Mouse (Mus musculus) CH12.LX (cell line): ENCODE data around the gene Slc25a26. TPM values are rescaled to one million over a fixed set of nuclear protein-coding genes. Genes with fewer than 3 reads are reported as not detected.
A peak's percentile ranks its signal among the peaks of the same experiment; 100 is the strongest.

Source experiments
- DNase-seq: peaks from one replicate; pipeline ENCODE4 v3.0.0-alpha.2; 2013; ENCODE audit errors: extremely low read depth
- H3K27ac ChIP-seq: 2 replicates; pipeline ENCODE4 v1.5.1; 2012; ENCODE audit warnings: low read depth, mild to moderate bottlenecking, control low read depth, moderate library complexity; ENCODE audit not compliant: insufficient read depth
- H3K27me3 ChIP-seq: replicated peaks from 2 replicates; pipeline ENCODE3; 2012; ENCODE audit warnings: inconsistent platforms
- H3K36me3 ChIP-seq, 2 experiments: replicated peaks in 1 of 2; 2 replicates each; pipeline versions ENCODE3 to v1.6.1; 2012; ENCODE audit warnings: inconsistent platforms in 1 of 2, low read length in 1 of 2, mild to moderate bottlenecking in 1 of 2, mixed read lengths in 1 of 2, moderate library complexity in 1 of 2; ENCODE audit not compliant: control insufficient read depth in 1 of 2, insufficient read depth in 1 of 2
- H3K4me1 ChIP-seq, 2 experiments: 2 replicates each; pipeline ENCODE4 v1.6.1; 2012; ENCODE audit warnings: inconsistent platforms in 1 of 2, moderate library complexity in 1 of 2; ENCODE audit not compliant: insufficient read depth in 2 of 2, control insufficient read depth in 1 of 2
- H3K4me2 ChIP-seq: 2 replicates; pipeline ENCODE4 v1.6.1; 2012; ENCODE audit warnings: low read depth, mild to moderate bottlenecking, control low read depth; ENCODE audit not compliant: poor library complexity, insufficient read depth, severe bottlenecking
- H3K4me3 ChIP-seq, 3 experiments: fragments of 150-350 bp in 1 of 3; sonication (generic) in 1 of 3; replicated peaks in 1 of 3; 2 replicates each; pipeline versions ENCODE3 to v1.5.1; 2011 to 2012; ENCODE audit warnings: low read depth in 2 of 3, low read length in 2 of 3, mild to moderate bottlenecking in 2 of 3, moderate library complexity in 2 of 3, control low read depth in 1 of 3, improper control_type of control experiment in 1 of 3, inconsistent platforms in 1 of 3, mixed read lengths in 1 of 3; ENCODE audit not compliant: poor library complexity in 1 of 3
- H3K79me2 ChIP-seq: replicated peaks from 2 replicates; pipeline ENCODE4 v1.6.1; 2012; ENCODE audit warnings: mild to moderate bottlenecking, moderate library complexity; ENCODE audit not compliant: control insufficient read depth, poor library complexity, insufficient read depth, severe bottlenecking; ENCODE audit errors: extremely low read depth
- H3K9ac ChIP-seq: 2 replicates; pipeline ENCODE4 v1.6.1; 2012; ENCODE audit warnings: low read depth, mild to moderate bottlenecking, control low read depth, moderate library complexity; ENCODE audit not compliant: insufficient read depth
- H3K9me3 ChIP-seq: replicated peaks from 2 replicates; pipeline ENCODE3; 2012; ENCODE audit warnings: low read length, inconsistent platforms, mixed read lengths
- BHLHE40 ChIP-seq: IDR thresholded peaks from 2 replicates; pipeline ENCODE4 v1.6.1; 2011; ENCODE audit warnings: mild to moderate bottlenecking, low read depth, low read length, improper control_type of control experiment
- CHD1 ChIP-seq: IDR thresholded peaks from 2 replicates; pipeline ENCODE4 v1.6.1; 2012; ENCODE audit warnings: low read depth, low read length, improper control_type of control experiment, inconsistent platforms
- CHD2 ChIP-seq: IDR thresholded peaks from 2 replicates; pipeline ENCODE4 v1.6.1; 2011; ENCODE audit warnings: low read length, improper control_type of control experiment
- CTCF ChIP-seq, 2 experiments: IDR thresholded peaks in 1 of 2; conservative IDR thresholded peaks in 1 of 2; 2 replicates each; pipeline ENCODE4 v1.5.1; 2011 to 2012; ENCODE audit warnings: low read depth in 2 of 2, low read length in 2 of 2, improper control_type of control experiment in 1 of 2, inconsistent platforms in 1 of 2, mild to moderate bottlenecking in 1 of 2, moderate library complexity in 1 of 2
- ELF1 ChIP-seq: IDR thresholded peaks from 2 replicates; pipeline ENCODE4 v1.6.1; 2014; ENCODE audit warnings: low read depth, mild to moderate bottlenecking, inconsistent platforms, low read length, improper control_type of control experiment
- GABPA ChIP-seq: IDR thresholded peaks from 2 replicates; pipeline ENCODE4 v1.6.1; 2012; ENCODE audit warnings: low read depth, low read length, improper control_type of control experiment, inconsistent platforms; ENCODE audit not compliant: insufficient replicate concordance
- IRF4 ChIP-seq: IDR thresholded peaks from 2 replicates; pipeline ENCODE4 v1.6.1; 2014; ENCODE audit warnings: low read depth, mild to moderate bottlenecking, inconsistent platforms, low read length, improper control_type of control experiment
- JUN ChIP-seq: IDR thresholded peaks from 2 replicates; pipeline ENCODE4 v1.6.1; 2011; ENCODE audit warnings: low read depth, mild to moderate bottlenecking, low read length, improper control_type of control experiment, moderate library complexity; ENCODE audit not compliant: insufficient read depth
- JUND ChIP-seq: conservative IDR thresholded peaks from 2 replicates; pipeline ENCODE4 v1.6.1; 2011; ENCODE audit warnings: low read depth, low read length, improper control_type of control experiment
- KAT2A ChIP-seq: IDR thresholded peaks from 2 replicates; pipeline ENCODE4 v1.6.1; 2012; ENCODE audit warnings: low read length, improper control_type of control experiment, inconsistent platforms; ENCODE audit not compliant: insufficient replicate concordance
- MAFK ChIP-seq: IDR thresholded peaks from 2 replicates; pipeline ENCODE4 v1.6.1; 2011; ENCODE audit warnings: low read length, improper control_type of control experiment; ENCODE audit not compliant: insufficient replicate concordance
- MAX ChIP-seq: IDR thresholded peaks from 2 replicates; pipeline ENCODE4 v1.6.1; 2011; ENCODE audit warnings: low read length, improper control_type of control experiment
- MAZ ChIP-seq: IDR thresholded peaks from 2 replicates; pipeline ENCODE4 v1.6.1; 2012; ENCODE audit warnings: low read depth, mild to moderate bottlenecking, inconsistent platforms, low read length, improper control_type of control experiment, moderate library complexity
- MEF2A ChIP-seq: IDR thresholded peaks from 2 replicates; pipeline ENCODE4 v1.6.1; 2014; ENCODE audit warnings: low read depth, mild to moderate bottlenecking, inconsistent platforms, low read length, improper control_type of control experiment, borderline replicate concordance
- MXI1 ChIP-seq: IDR thresholded peaks from 2 replicates; pipeline ENCODE4 v1.6.1; 2011; ENCODE audit warnings: mild to moderate bottlenecking, low read depth, low read length, improper control_type of control experiment
- NELFE ChIP-seq: IDR thresholded peaks from 2 replicates; pipeline ENCODE4 v1.6.1; 2011; ENCODE audit warnings: low read depth, low read length, improper control_type of control experiment
- RAD21 ChIP-seq: IDR thresholded peaks from 2 replicates; pipeline ENCODE4 v1.6.1; 2011; ENCODE audit warnings: low read depth, mild to moderate bottlenecking, low read length, improper control_type of control experiment, moderate library complexity
- RCOR1 ChIP-seq: conservative IDR thresholded peaks from 2 replicates; pipeline ENCODE4 v1.6.1; 2012; ENCODE audit warnings: low read depth, mild to moderate bottlenecking, inconsistent platforms, low read length, improper control_type of control experiment
- SMC3 ChIP-seq: IDR thresholded peaks from 2 replicates; pipeline ENCODE4 v1.6.1; 2011; ENCODE audit warnings: low read depth, low read length, improper control_type of control experiment
- UBTF ChIP-seq: IDR thresholded peaks from 2 replicates; pipeline ENCODE4 v1.6.1; 2012; ENCODE audit warnings: low read depth, mild to moderate bottlenecking, inconsistent platforms, low read length, improper control_type of control experiment, moderate library complexity
- USF1 ChIP-seq: IDR thresholded peaks from 2 replicates; pipeline ENCODE4 v1.6.1; 2014; ENCODE audit warnings: low read depth, mild to moderate bottlenecking, inconsistent platforms, low read length, improper control_type of control experiment
- USF2 ChIP-seq: conservative IDR thresholded peaks from 2 replicates; pipeline ENCODE4 v1.6.1; 2011; ENCODE audit warnings: low read depth, low read length, improper control_type of control experiment
- ZC3H11A ChIP-seq: IDR thresholded peaks from 2 replicates; pipeline ENCODE4 v1.6.1; 2012; ENCODE audit warnings: low read depth, mild to moderate bottlenecking, inconsistent platforms, low read length, improper control_type of control experiment
- ZMIZ1 ChIP-seq: IDR thresholded peaks from 2 replicates; pipeline ENCODE4 v1.6.1; 2012; ENCODE audit warnings: low read depth, mild to moderate bottlenecking, inconsistent platforms, low read length, improper control_type of control experiment
- ZNF384 ChIP-seq: IDR thresholded peaks from 2 replicates; pipeline ENCODE4 v1.6.1; 2012; ENCODE audit warnings: low read depth, low read length, improper control_type of control experiment, inconsistent platforms
- dilution Hi-C: fragments of 300-500 bp; cut with MboI; formaldehyde crosslinking; loops from 2 replicates; pipeline ENCODE4 v1.14.3; 2020; ENCODE audit warnings: low sequenced_read_pairs; ENCODE audit not compliant: extremely low pct_unique_long_range_greater_than_20kb, extremely low pct_ligation_motif_present
- in situ Hi-C: fragments of 300-500 bp; cut with MboI; formaldehyde crosslinking; loops from 3 replicates; pipeline ENCODE4 v1.14.3; 2019; ENCODE audit warnings: low sequenced_read_pairs, low pct_ligation_motif_present, low pct_unique_long_range_greater_than_20kb, mixed read lengths
- polyA plus RNA-seq: library from polyadenylated mRNA; unstranded; fragments of >175 nt; gene quantifications from 2 replicates; pipeline ENCODE4 v1.2.1, GENCODE M21; 2012; ENCODE audit warnings: low read depth; ENCODE audit not compliant: insufficient read length
- total RNA-seq, 2 experiments: library from RNA; depleted of rRNA; stranded (reverse); fragments of 300-350 nt in 1 of 2; fragments of >200 nt in 1 of 2; gene quantifications; 2 replicates each; pipeline ENCODE4 v1.2.3; 2012 to 2014

Slc25a26 gene
- total and polyA plus RNA-seq, 3 experiments = 5.5 to 9.9 (median 5.9) TPM

- Histone ChIP-seq H3K9ac (no peak overlapping the region), H3K4me1 (no peaks in the 10 kb centered on the region), H3K79me2 (no peaks in the 10 kb centered on the region), H3K27me3 (no peaks in the 10 kb centered on the region), H3K27ac (no peak overlapping the region), H3K4me2 (no peak overlapping the region), H3K9me3 (no peaks in the 10 kb centered on the region), H3K4me3 (no peak overlapping the region), H3K36me3 (peaks cover 0 to 22% of the 10 kb centered on the region in 2 experiments)
- dilution Hi-C loops (no loop called here), in situ Hi-C loops (loop anchor here (10.0 kb wide), 1 partner anchor 443 kb away; no protein-coding TSS in a partner anchor)
- no peak for DNase-seq
- TF ChIP-seq MAZ = no peak
- TF ChIP-seq USF1 = no peak
- TF ChIP-seq IRF4 = no peak
- TF ChIP-seq KAT2A = no peak
- TF ChIP-seq NELFE = no peak
- no peak for TF ChIP-seq CHD2
- no peak for TF ChIP-seq MAX
- no peak for TF ChIP-seq UBTF
- TF ChIP-seq ELF1 = no peak
- no peak for TF ChIP-seq BHLHE40
- TF ChIP-seq CTCF (conservative IDR thresholded peaks at IDR 0.05 in 1 of 2, IDR thresholded peaks at IDR 0.05 in 1 of 2; ENCODE audit: low read depth in 2 of 2, low read length in 2 of 2) = no peak
- TF ChIP-seq ZNF384 = no peak
- TF ChIP-seq ZMIZ1 = no peak
- no peak for TF ChIP-seq RCOR1
- no peak for TF ChIP-seq JUN
These were observed 41.7 kb downstream of the Slc25a26 start for GRCm38 (mm10) chr6:94541854-94542253.

GRCm38 (mm10) chr6:94543902-94544840 is 44.0 kb downstream of the Slc25a26 start:
- no peaks in the 10 kb centered on the region for H3K79me2 ChIP-seq
- H3K4me1 ChIP-seq = no peaks in the 10 kb centered on the region
- no peak overlapping the region for H3K4me2 ChIP-seq
- dilution Hi-C loops = no loop called here
- in situ Hi-C loops = loop anchor here (10.0 kb wide), 1 partner anchor 441 kb away; no protein-coding TSS in a partner anchor
- peak; percentile 35 for DNase-seq
- no peak overlapping the region for H3K27ac ChIP-seq
- H3K36me3 ChIP-seq = peaks cover 0 to 17% of the 10 kb centered on the region in 2 experiments
- no peaks in the 10 kb centered on the region for H3K27me3 ChIP-seq
- H3K9me3 ChIP-seq = no peaks in the 10 kb centered on the region
- H3K9ac ChIP-seq = no peak overlapping the region
- TF ChIP-seq ZC3H11A = peak; percentile 8; the same call in 1 of the 2 replicates
- TF ChIP-seq MAFK = no peak
- peak; percentile 82 for TF ChIP-seq RAD21
- TF ChIP-seq UBTF = no peak
- TF ChIP-seq SMC3 = peak; percentile 61
- no peak for TF ChIP-seq MXI1
- TF ChIP-seq GABPA = no peak
- TF ChIP-seq JUND = no peak
- no peak for TF ChIP-seq NELFE
- no peak for TF ChIP-seq USF2
- TF ChIP-seq CHD1 = no peak
- TF ChIP-seq MEF2A = no peak
- TF ChIP-seq MAX = no peak
- no peak for TF ChIP-seq BHLHE40
- peak; percentile 16 to 72; a peak in 2 of 4 replicates for TF ChIP-seq CTCF (conservative IDR thresholded peaks at IDR 0.05 in 1 of 2, IDR thresholded peaks at IDR 0.05 in 1 of 2; ENCODE audit: low read depth in 2 of 2, low read length in 2 of 2)
- H3K4me3 ChIP-seq = no peak overlapping the region
